Mouse (Mus musculus) adipocyte (in vitro differentiated cells): Measurements from ENCODE around the gene Chrna1.
"Not testable (repeated sequence)": the region's sequence is repeated elsewhere in the genome, so short reads cannot be mapped to it uniquely, and the experiment has no call there.

Experiments
- DNase-seq: peaks from one replicate; pipeline ENCODE4 v3.0.0-alpha.2; 2016; ENCODE audit warnings: low spot score

Chrna1 gene

GRCm38 (mm10) chr2:73557956-73558355 is 22.2 kb downstream of the Chrna1 start:
- no peak for DNase-seq

GRCm38 (mm10) chr2:73557061-73557460 is 23.1 kb downstream of the Chrna1 start:
- not testable (repeated sequence) for DNase-seq

DNA sequence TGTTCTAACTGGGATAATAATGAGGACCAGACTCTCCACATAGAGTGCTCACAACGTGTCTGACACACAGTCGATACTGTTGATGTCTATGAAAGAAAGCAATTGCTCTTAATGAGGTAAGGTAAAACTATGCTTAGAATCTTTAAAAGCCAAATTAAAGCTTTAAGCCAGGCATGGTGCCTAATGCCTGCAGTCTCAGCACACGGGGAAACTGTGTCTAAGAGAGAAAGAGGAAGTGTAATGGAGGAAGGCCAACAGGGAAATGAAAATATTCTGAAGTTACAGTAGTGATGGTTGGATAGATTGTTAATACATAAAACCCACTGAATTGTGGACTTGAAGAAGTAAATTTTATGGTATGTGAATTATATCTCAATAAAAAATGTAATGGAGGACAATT is 25.7 kb downstream of the Chrna1 start:
- no peak for DNase-seq

- DNase-seq = no peak
Measured at GRCm38 (mm10) chr2:73552926-73553325, 27.2 kb downstream of the Chrna1 start.

- peak; percentile 75 for DNase-seq
Measured at GRCm38 (mm10) chr2:73550725-73551124, 29.4 kb downstream of the Chrna1 start.

- no peak for DNase-seq
Measured at GRCm38 (mm10) chr2:73548542-73548941, 31.6 kb downstream of the Chrna1 start.

- peak; percentile 69 for DNase-seq
Measured at GRCm38 (mm10) chr2:73547256-73547655, 32.9 kb downstream of the Chrna1 start.

- DNase-seq = no peak
Measured at GRCm38 (mm10) chr2:73545556-73545955, 34.6 kb downstream of the Chrna1 start.

DNA sequence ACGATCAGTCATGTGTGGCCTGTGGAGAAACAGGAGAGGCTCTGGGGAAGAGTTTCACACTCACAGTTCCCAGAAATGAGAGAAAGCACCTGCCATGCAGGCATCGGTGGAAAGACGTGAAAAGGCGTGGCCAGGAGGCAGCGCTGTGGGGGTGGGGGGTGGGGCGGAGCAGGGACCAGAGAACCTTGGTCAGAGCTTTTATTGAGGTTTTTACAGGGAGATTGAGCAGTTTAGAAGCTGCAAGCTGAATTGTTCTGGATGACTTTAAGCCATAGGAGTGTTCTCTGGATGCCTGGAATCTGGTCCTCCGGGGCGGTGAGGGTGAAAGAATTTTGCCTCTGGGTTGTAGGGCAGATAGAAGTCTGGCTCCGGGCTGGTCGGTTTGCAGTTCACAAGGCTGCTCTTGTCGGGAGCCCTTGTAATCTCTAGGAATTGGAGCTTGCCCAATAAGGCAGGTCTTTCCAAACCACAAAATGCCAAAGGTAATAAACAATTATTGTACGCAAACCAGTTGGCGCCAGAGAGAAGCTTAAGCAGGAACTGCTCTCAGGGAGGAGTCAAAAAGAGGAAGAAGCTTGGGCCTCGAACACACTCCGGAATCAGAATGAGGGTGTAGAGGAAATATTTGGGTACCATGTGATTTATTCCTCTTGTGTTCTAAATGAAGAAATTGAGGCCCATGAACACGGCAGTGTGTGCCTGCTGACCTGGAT is 39.5 kb downstream of the Chrna1 start:
- peak; percentile 72 for DNase-seq

- DNase-seq = no peak
Measured at GRCm38 (mm10) chr2:73539697-73540096, 40.4 kb downstream of the Chrna1 start.

GRCm38 (mm10) chr2:73539141-73539540 is 41.0 kb downstream of the Chrna1 start:
- DNase-seq = no peak

DNA sequence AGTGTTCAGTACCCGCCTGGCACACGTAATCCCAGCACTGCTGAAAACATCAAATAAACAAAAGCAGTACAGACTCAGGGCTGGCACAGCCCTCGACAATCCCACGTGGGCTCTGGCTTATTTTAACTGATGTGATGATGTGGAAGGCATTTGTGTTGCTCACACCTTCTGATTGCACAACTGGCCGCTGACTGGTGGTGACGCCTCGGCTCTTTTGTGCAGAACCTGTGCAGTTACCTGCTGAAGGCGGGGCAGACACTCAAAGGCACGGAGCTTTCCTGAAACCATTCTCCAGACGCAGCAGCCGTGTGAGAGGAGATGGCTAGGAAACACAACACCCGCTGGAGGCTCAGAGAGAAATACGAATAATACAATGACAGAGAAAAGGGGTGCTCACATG is 41.5 kb downstream of the Chrna1 start:
- no peak for DNase-seq

DNA sequence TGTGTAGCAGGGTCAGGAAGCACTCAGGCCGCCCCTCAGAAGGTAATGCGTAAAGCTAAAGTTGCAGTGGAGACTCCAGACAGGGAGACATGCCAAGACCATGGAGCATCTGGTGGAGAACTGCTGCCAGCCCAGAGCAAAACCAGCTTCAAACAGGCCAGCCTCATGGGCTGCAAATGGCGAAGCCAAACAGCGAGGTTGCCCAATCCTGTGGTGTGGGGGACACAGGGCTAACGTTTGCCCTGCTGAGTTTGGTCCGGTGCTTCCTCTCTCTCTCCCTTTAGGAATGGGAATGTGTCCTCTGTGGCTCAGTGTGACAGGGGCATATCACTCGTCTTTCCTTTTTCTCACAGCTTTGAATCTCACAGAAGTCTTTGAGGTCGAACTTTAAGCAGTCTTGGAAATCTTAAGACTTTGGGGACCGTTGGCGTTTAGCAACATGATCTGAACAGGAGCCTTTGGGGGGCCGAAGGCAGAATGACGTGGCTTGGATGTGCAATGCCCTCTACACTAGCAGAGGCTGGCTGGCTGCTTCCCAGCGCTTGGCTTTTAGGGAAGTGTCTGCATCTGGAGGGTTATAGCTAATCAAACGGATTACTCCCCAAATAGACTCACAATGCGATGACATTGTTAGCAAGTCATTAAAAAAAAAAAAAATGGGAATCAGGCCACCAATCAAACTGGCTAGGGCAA is 43.9 kb downstream of the Chrna1 start:
- DNase-seq = no peak

DNA sequence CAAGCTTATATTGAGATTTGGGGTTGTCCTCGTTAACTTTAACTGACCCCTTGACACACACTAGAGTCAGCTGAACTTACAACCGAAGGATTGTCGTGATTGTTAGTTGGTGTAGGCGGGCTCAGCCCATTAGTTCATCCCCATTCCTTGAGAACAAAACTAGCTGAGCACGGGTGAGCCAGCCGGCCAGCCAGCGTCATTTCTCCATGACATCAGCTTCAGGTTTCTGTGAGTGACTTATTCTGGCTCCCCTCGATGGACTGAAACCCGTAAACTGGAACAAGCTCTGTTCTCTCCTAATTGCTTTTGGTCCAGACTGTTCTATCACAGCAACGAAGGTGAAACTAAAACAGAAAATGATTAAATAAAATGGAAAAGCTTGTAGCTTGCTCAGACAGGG is 45.4 kb downstream of the Chrna1 start:
- DNase-seq = no peak

- no peak for DNase-seq
Measured at GRCm38 (mm10) chr2:73530487-73530886, 49.7 kb downstream of the Chrna1 start.

- DNase-seq = peak; percentile 42
Measured at GRCm38 (mm10) chr2:73529356-73530330, 50.5 kb downstream of the Chrna1 start, which contains the start of gene Wipf1. TSS of gene Wipf1 (minus strand) at chr2:73529734.

GRCm38 (mm10) chr2:73528516-73529355 is 51.4 kb downstream of the Chrna1 start:
- peak; percentile 22 for DNase-seq

DNA sequence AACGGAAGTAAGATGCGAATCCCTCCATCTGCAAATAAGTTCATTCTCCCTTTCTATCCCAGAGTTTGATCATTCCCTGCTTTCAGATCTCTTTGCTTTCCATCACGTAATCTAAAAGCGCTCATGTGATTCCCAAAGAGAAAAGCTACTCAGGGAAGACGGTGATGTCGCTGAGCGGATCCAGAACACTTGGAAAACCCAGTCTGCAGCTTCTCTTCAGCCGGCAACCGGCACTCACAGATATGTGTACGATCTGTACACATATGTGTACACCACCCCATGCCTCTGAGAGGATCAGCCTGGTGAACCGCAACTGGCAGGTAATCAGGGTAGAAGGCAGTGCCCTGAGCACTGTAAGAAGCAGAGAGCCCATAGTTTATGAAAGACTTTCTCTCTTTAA is 52.2 kb downstream of the Chrna1 start:
- DNase-seq = no peak

GRCm38 (mm10) chr2:73526691-73527090 is 53.4 kb downstream of the Chrna1 start:
- no peak for DNase-seq

DNA sequence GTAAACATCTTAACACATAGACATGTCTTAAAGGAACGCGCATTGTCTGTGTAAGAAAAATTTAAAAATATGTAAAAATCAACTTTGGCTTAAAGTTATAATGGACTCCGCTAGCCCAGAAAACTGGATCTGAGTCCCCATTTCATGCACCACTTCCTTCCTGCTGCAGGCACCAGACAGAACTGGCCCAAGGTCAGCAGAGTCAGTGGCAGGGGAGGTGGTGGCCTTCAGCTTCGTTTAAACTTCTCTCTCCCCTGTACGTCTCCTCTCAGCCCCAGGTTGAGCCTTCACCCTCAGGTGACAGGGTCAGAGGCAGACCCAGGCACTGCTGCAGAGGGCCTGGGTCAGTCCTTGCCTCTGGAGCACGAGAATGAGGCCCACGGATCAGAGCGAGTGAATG is 57.2 kb downstream of the Chrna1 start:
- no peak for DNase-seq

DNA sequence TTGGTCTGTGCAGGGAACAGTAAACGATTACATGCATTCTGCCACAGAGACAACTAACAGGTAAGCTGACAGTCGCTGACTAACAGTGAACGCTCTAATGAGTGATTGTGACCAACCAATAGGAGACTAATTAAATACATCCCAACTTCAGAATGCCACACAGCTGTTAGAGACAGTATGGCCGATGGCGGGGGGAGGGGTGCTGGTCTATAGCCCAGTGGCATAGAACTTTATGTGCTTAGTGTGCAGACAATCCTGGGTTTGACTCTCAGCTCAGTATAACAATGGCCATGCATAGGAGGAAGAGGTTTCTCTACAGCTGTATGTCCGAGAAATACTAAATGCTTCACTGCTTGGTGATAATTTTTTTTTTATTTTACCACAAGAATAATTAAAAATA is 57.8 kb downstream of the Chrna1 start:
- no peak for DNase-seq
